Mouse (Mus musculus) adrenal gland, postnatal 0 days (tissue): ENCODE data around the gene Krt42. TPM values are rescaled to one million over a fixed set of nuclear protein-coding genes. Genes with fewer than 3 reads are reported as not detected.

Experiments used
- polyA plus RNA-seq: library from polyadenylated mRNA; unstranded; fragments of >200 nt; fragmentation: Nextera tagmentation; extraction: Ambion mirVana; gene quantifications from 2 replicates; pipeline ENCODE4 v1.2.1, GENCODE M21; 2015

Krt42 gene
- not detected in 2 replicates for polyA plus RNA-seq

DNA sequence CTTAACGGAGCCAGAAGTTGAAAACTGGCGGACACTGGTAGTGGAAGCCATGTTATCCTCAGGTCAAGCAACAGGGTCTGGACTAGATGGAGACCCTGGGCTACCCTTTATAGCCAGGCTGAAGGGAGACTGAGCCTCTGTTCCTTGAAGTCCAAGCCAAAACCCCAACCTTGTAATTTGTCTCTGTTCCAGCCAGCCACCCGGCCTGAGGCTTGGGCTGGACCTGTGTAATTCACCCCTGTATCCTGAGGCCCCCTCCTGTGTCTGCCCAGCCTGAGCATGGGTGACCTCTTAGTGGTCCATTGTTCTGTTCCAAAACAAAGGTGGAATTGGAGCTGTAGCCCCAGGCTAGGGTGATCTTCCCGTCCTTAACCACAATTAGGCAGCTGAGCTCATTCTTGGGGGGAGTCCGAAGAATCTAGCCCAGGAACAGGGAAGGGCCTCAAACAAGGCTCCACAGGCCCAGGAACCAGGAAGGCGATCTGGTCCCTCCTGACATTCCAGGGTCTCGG is at the start of gene Krt42:
Gene Krt42, minus strand, starts transcription at position 51 of the 512 bp plus-strand sequence.

DNA sequence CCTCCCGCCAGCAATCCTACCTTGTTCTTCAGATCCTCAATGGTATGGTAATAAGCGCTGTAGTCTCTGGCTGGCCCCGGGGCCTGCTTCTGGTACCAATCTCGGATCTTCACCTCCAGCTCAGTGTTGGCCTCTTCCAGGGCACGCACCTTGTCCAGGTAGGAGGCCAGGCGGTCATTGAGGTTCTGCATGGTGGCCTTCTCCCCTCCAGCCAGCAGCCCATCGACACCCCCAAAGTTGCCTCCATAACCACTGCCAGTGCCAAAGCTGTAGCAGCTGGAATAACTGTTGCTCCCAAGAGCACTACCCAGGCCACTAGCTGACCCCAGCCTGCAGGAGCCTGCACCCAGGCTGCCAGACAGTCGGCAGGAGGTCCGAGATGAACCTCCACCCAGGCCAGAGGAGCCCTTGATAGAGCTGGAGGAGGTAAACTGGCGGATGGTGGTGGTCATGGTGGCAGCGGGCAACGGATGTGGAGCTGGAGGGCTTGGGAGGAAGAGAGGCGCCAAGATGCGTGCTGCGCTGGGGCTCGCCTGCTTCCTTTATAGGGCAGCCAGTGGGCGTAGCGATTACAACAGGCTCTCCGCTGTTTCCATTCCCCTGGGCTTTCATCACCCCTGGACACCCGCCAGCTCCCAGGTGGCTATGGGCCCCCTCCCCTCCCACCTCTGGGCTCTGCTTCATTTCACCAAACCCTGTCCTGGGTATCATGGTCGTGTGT is 9.0 kb downstream of the Krt42 start, which contains the start of gene Krt17:
Gene Krt17, minus strand, starts transcription at position 516 of the 721 bp plus-strand sequence.

DNA sequence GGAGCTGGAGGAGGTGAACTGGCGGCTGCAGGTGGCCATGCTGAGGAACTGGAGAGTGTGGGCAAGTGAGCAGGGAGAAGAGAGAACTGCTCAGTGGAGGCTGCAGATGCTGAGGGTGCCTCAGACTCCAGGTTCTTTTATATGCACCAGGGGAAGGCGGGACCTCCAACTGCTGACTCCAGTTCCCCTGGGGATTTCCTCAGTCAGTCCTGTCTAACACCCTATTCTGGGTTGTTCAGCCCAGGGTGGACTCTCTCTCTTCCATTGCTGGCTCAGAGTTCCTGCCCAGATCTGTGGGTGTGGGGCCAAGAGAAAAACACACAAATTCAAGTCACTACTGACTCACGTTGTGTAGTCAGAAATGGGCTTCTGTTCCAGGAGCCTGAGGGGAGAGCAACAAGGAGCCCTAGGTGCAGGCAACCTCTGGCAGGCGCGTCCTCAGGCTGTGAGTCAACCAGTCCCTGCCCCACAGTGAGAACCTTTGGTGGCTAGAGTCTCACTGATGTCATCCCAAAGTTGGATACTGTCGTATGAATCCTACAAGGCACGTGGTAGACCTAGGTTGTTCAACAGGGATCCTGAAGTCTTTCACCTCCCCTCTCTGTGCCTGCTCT is 20.7 kb downstream of the Krt42 start, which contains the start of gene Krt16:
Gene Krt16, minus strand, starts transcription at position 51 of the 614 bp plus-strand sequence.

Other genes starting within 250 kb of the Krt42 start
- gene Krt33b, start 240.0 kb downstream of the Krt42 start, polyA plus RNA-seq, result not detected in 2 replicates
- not detected in 2 replicates for gene Krt34, start 228.3 kb downstream of the Krt42 start, polyA plus RNA-seq
- not detected in 2 replicates for gene Krt31, start 219.3 kb downstream of the Krt42 start, polyA plus RNA-seq
- gene Krt32, start 181.6 kb downstream of the Krt42 start, polyA plus RNA-seq, result not detected in 2 replicates
- not detected in 2 replicates for gene Krt35, start 173.6 kb downstream of the Krt42 start, polyA plus RNA-seq
- 0.12 and 0.14 TPM in 2 replicates for gene Krt36, start 164.2 kb downstream of the Krt42 start, polyA plus RNA-seq
- 0.33 and 5.9 TPM in 2 replicates for gene Krt13, start 148.3 kb downstream of the Krt42 start, polyA plus RNA-seq
- gene Krt15, start 133.9 kb downstream of the Krt42 start, polyA plus RNA-seq, result 0.66 and 2.0 TPM in 2 replicates
- gene Krt19, start 121.2 kb downstream of the Krt42 start, polyA plus RNA-seq, result 37.9 and 40.8 TPM in 2 replicates
- gene Krt9, start 76.6 kb downstream of the Krt42 start, polyA plus RNA-seq, result 0.08 TPM in 1 of 2 replicates, not detected in the other
- gene Krt14, start 62.3 kb downstream of the Krt42 start, polyA plus RNA-seq, result 9.3 and 9.4 TPM in 2 replicates
- not detected in 2 replicates for gene Krt16, start 21.0 kb downstream of the Krt42 start, polyA plus RNA-seq
- 0.72 and 0.82 TPM in 2 replicates for gene Krt17, start 8.8 kb downstream of the Krt42 start, polyA plus RNA-seq
- 1,336 and 1,597 TPM in 2 replicates for gene Eif1, start 50.0 kb upstream of the Krt42 start, polyA plus RNA-seq
- gene Gast, start 64.5 kb upstream of the Krt42 start, polyA plus RNA-seq, result 0.72 TPM in 1 of 2 replicates, not detected in the other
- 59.6 and 68.7 TPM in 2 replicates for gene Hap1, start 86.3 kb upstream of the Krt42 start, polyA plus RNA-seq
- gene Jup, start 127.9 kb upstream of the Krt42 start, polyA plus RNA-seq, result 48.8 and 57.2 TPM in 2 replicates
- gene P3h4, start 145.0 kb upstream of the Krt42 start, polyA plus RNA-seq, result 52.1 and 53.7 TPM in 2 replicates
- 61.0 and 61.6 TPM in 2 replicates for gene Fkbp10, start 145.8 kb upstream of the Krt42 start, polyA plus RNA-seq
- 137 and 142 TPM in 2 replicates for gene Nt5c3b, start 171.9 kb upstream of the Krt42 start, polyA plus RNA-seq
- gene Klhl10, start 172.0 kb upstream of the Krt42 start, polyA plus RNA-seq, result 0.39 and 0.88 TPM in 2 replicates
- gene Klhl11, start 202.9 kb upstream of the Krt42 start, polyA plus RNA-seq, result 3.5 and 5.8 TPM in 2 replicates